11 mouse cellular contexts compared by ENCODE assay signal in genomic region chr16:5007492-5007891, GRCm38 (mm10). TPM values are rescaled to one million over a fixed set of nuclear protein-coding genes. Genes with fewer than 3 reads are reported as not detected.
DNase-seq lines count a peak whose midpoint lies in the region; ATAC-seq and TF ChIP-seq lines count a peak whose summit lies in the region.
"Had no signal": no experiment of that assay in that cellular context is flagged by ENCODE, and none has a peak within 500 bp of the region (broad histone marks: within the 10 kb centered on the region; RNA-seq: fewer than 3 reads in every experiment).

No protein-coding gene starts in this region.

- no peak overlapping the region for H3K27ac ChIP-seq in heart, embryonic 13.5 days (replicated peaks)
- H3K27ac ChIP-seq in lung, postnatal 0 days (ENCODE audit: low read length), result no peak overlapping the region
- 0 out of 2 replicates have a peak overlapping the region, but pooled peaks have one; percentile 22 for H3K27ac ChIP-seq in kidney, embryonic 15.5 days
- peak overlapping the region; percentile 27; the same call in 1 of the 2 replicates for H3K27ac ChIP-seq in stomach, embryonic 14.5 days (ENCODE audit: low read length)
- H3K27ac ChIP-seq: gastrocnemius, adult 2 months had no signal

- 0 out of 2 replicates have a peak overlapping the region, but pooled peaks have one; percentile 16 for H3K4me2 ChIP-seq in heart, embryonic 13.5 days
- H3K4me2 ChIP-seq in lung, postnatal 0 days (replicated peaks; ENCODE audit: low read depth, low read length), result peak overlapping the region; percentile 45
- H3K4me2 ChIP-seq in kidney, embryonic 15.5 days, result peak overlapping the region; percentile 40
- H3K4me2 ChIP-seq in stomach, embryonic 14.5 days (replicated peaks; ENCODE audit: low read depth, low read length), result peak overlapping the region; percentile 35

- H3K9ac ChIP-seq in heart, embryonic 13.5 days, result 0 out of 2 replicates have a peak overlapping the region, but pooled peaks have one; percentile 2
- no peak overlapping the region for H3K9ac ChIP-seq in lung, postnatal 0 days (replicated peaks; ENCODE audit: low read depth)
- 0 out of 2 replicates have a peak overlapping the region, but pooled peaks have one; percentile 10 for H3K9ac ChIP-seq in kidney, embryonic 15.5 days
- no peak overlapping the region; the same call in 1 of the 2 replicates for H3K9ac ChIP-seq in stomach, embryonic 14.5 days (replicated peaks; ENCODE audit: low read depth, low read length)

- no peak overlapping the region for H3K4me3 ChIP-seq in heart, embryonic 13.5 days
- 0 out of 2 replicates have a peak overlapping the region, but pooled peaks have one; percentile 10 for H3K4me3 ChIP-seq in lung, postnatal 0 days (ENCODE audit: low read depth, low read length)
- H3K4me3 ChIP-seq in kidney, embryonic 15.5 days (replicated peaks), result peak overlapping the region; percentile 10; the same call in 1 of the 2 replicates
- peak overlapping the region; percentile 20 for H3K4me3 ChIP-seq in stomach, embryonic 14.5 days (ENCODE audit: low read depth, low read length)
- H3K4me3 ChIP-seq: gastrocnemius, adult 2 months had no signal

- peaks cover 16% of the 10 kb centered on the region; the same call in 1 of the 2 replicates for H3K36me3 ChIP-seq in heart, embryonic 13.5 days
- no peaks in the 10 kb centered on the region for H3K36me3 ChIP-seq in lung, postnatal 0 days (ENCODE audit: insufficient read depth, low read length)
- H3K36me3 ChIP-seq in kidney, embryonic 15.5 days, result peaks cover 6% of the 10 kb centered on the region
- H3K36me3 ChIP-seq in stomach, embryonic 14.5 days (ENCODE audit: control insufficient read depth, insufficient read depth, low read length), result no peaks in the 10 kb centered on the region; the same call in 1 of the 2 replicates

- no peaks in the 10 kb centered on the region for H3K27me3 ChIP-seq in heart, embryonic 13.5 days (replicated peaks)
- no peaks in the 10 kb centered on the region for H3K27me3 ChIP-seq in lung, postnatal 0 days (replicated peaks; ENCODE audit: insufficient read depth, low read length)
- H3K27me3 ChIP-seq in kidney, embryonic 15.5 days, result no peaks in the 10 kb centered on the region
- H3K27me3 ChIP-seq in stomach, embryonic 14.5 days (ENCODE audit: control insufficient read depth, insufficient read depth, low read length), result no peaks in the 10 kb centered on the region

- no peaks in the 10 kb centered on the region for H3K9me3 ChIP-seq in heart, embryonic 13.5 days
- H3K9me3 ChIP-seq in lung, postnatal 0 days (ENCODE audit: low read length), result no peaks in the 10 kb centered on the region
- H3K9me3 ChIP-seq in kidney, embryonic 15.5 days (replicated peaks), result no peaks in the 10 kb centered on the region
- no peaks in the 10 kb centered on the region for H3K9me3 ChIP-seq in stomach, embryonic 14.5 days (ENCODE audit: control insufficient read depth, low read depth, low read length)

- WGBS in heart, embryonic 13.5 days, result 35% methylated on average over 6 of the region's 6 CpGs
- WGBS in lung, postnatal 0 days, result 38% methylated on average over 3 of the region's 6 CpGs
- WGBS in kidney, embryonic 15.5 days, result 44% methylated on average over 6 of the region's 6 CpGs
- WGBS in stomach, embryonic 14.5 days, result 33% methylated on average over 6 of the region's 6 CpGs

- ATAC-seq in heart, embryonic 13.5 days (ENCODE audit: extremely low read depth, insufficient number of reproducible peaks, low FRiP score, low TSS enrichment), result no peak
- peak; percentile 23; the same call in 1 of the 2 replicates for ATAC-seq in lung, postnatal 0 days
- 0 out of 2 replicates have a peak, but pooled peaks have one; percentile 30 for ATAC-seq in kidney, embryonic 15.5 days (replicated peaks; ENCODE audit: low FRiP score)
- peak; percentile 31; the same call in 1 of the 2 replicates for ATAC-seq in stomach, embryonic 14.5 days (ENCODE audit: insufficient number of reproducible peaks, insufficient read depth, low FRiP score, low read depth)

- no peak for DNase-seq in heart, adult 8-10 months (ENCODE audit: low spot score)
- no peak for DNase-seq in lung, postnatal 0 days (ENCODE audit: low spot score)
- DNase-seq in lung, postnatal 10 days, result no peak
- no peak for DNase-seq in cerebellum, adult 8-10 months
- DNase-seq in c-Kit-positive CD71-positive TER-119-positive erythroid progenitor cells, embryonic 14.5 days (ENCODE audit: low spot score), result no peak
- DNase-seq: gastrocnemius, adult 2 months; heart, postnatal 4 days had no signal

- H3K4me1 ChIP-seq in heart, embryonic 13.5 days, result peaks cover 22% of the 10 kb centered on the region
- H3K4me1 ChIP-seq in lung, postnatal 0 days (ENCODE audit: insufficient read depth, low read depth, low read length), result peaks cover 3% of the 10 kb centered on the region; the same call in 1 of the 2 replicates
- H3K4me1 ChIP-seq in kidney, embryonic 15.5 days, result peaks cover 14% of the 10 kb centered on the region
- no peaks in the 10 kb centered on the region for H3K4me1 ChIP-seq in stomach, embryonic 14.5 days (ENCODE audit: control insufficient read depth, insufficient read depth, low read length)

- no peak for TF ChIP-seq EP300 in lung, postnatal 0 days (IDR thresholded peaks at IDR 0.05)

- TF ChIP-seq CTCF in lung, postnatal 0 days (IDR thresholded peaks at IDR 0.05), result no peak

RNA-seq across cellular contexts. Expression of gene Smim22, which starts 0.4 kb away (rescaled TPM):
- polyA plus RNA-seq in heart, embryonic 13.5 days (2015; fragmentation: Nextera tagmentation; extraction: Ambion mirVana), result 3.8 and 4.4 TPM in 2 replicates
- not detected for total RNA-seq in heart, adult 8-10 months (2022)
- polyA plus RNA-seq in lung, postnatal 0 days (2015; fragmentation: Nextera tagmentation; extraction: Ambion mirVana), result 57.5 and 59.4 TPM in 2 replicates
- 11.2 and 13.7 TPM in 2 replicates for polyA plus RNA-seq in kidney, embryonic 15.5 days (2015; fragmentation: Nextera tagmentation; extraction: Ambion mirVana)
- polyA plus RNA-seq in stomach, embryonic 14.5 days (2014; fragmentation: Nextera tagmentation; extraction: Ambion mirVana), result 38.4 and 38.6 TPM in 2 replicates
- total RNA-seq: gastrocnemius, adult 2 months; heart, postnatal 4 days; layer of hippocampus, postnatal 14 days had no signal

RNA-seq across cellular contexts. Expression of gene Rogdi, which starts 5.9 kb away (rescaled TPM):
- polyA plus RNA-seq in heart, embryonic 13.5 days (2015; fragmentation: Nextera tagmentation; extraction: Ambion mirVana), result 50.1 and 56.2 TPM in 2 replicates
- 10 to 100 TPM; 11.1 to 19.2 (median 14.7) TPM for total RNA-seq in heart, adult 8-10 months (2022)
- polyA plus RNA-seq in lung, postnatal 0 days (2015; fragmentation: Nextera tagmentation; extraction: Ambion mirVana), result 58.9 and 60.4 TPM in 2 replicates
- polyA plus RNA-seq in kidney, embryonic 15.5 days (2015; fragmentation: Nextera tagmentation; extraction: Ambion mirVana), result 93.5 and 101 TPM in 2 replicates
- polyA plus RNA-seq in stomach, embryonic 14.5 days (2014; fragmentation: Nextera tagmentation; extraction: Ambion mirVana), result 52.3 and 61.9 TPM in 2 replicates

RNA-seq across cellular contexts. Expression of gene Sept12, which starts 9.8 kb away (rescaled TPM):
- polyA plus RNA-seq in heart, embryonic 13.5 days (2015; fragmentation: Nextera tagmentation; extraction: Ambion mirVana), result not detected in 2 replicates
- total RNA-seq in heart, adult 8-10 months (2022), result not detected
- polyA plus RNA-seq in lung, postnatal 0 days (2015; fragmentation: Nextera tagmentation; extraction: Ambion mirVana), result 0.14 and 0.27 TPM in 2 replicates
- polyA plus RNA-seq in kidney, embryonic 15.5 days (2015; fragmentation: Nextera tagmentation; extraction: Ambion mirVana), result not detected in 2 replicates
- 0.35 TPM in 1 of 2 replicates, not detected in the other for polyA plus RNA-seq in stomach, embryonic 14.5 days (2014; fragmentation: Nextera tagmentation; extraction: Ambion mirVana)
- total RNA-seq: gastrocnemius, adult 2 months; heart, postnatal 4 days; layer of hippocampus, postnatal 14 days had no signal

RNA-seq across cellular contexts. Expression of gene Glyr1, which starts 42.2 kb away (rescaled TPM):
- polyA plus RNA-seq in heart, embryonic 13.5 days (2015; fragmentation: Nextera tagmentation; extraction: Ambion mirVana), result 88.7 and 93.1 TPM in 2 replicates
- total RNA-seq in heart, adult 8-10 months (2022), result 10 to 100 TPM; 42.2 to 45.5 (median 45.0) TPM
- polyA plus RNA-seq in lung, postnatal 0 days (2015; fragmentation: Nextera tagmentation; extraction: Ambion mirVana), result 75.8 and 81.1 TPM in 2 replicates
- 162 and 164 TPM in 2 replicates for polyA plus RNA-seq in kidney, embryonic 15.5 days (2015; fragmentation: Nextera tagmentation; extraction: Ambion mirVana)
- polyA plus RNA-seq in stomach, embryonic 14.5 days (2014; fragmentation: Nextera tagmentation; extraction: Ambion mirVana), result 76.6 and 81.7 TPM in 2 replicates

RNA-seq across cellular contexts. Expression of gene Ubn1, which starts 42.4 kb away (rescaled TPM):
- 11.2 and 12.1 TPM in 2 replicates for polyA plus RNA-seq in heart, embryonic 13.5 days (2015; fragmentation: Nextera tagmentation; extraction: Ambion mirVana)
- total RNA-seq in heart, adult 8-10 months (2022), result 10 to 100 TPM; 18.6 to 25.8 (median 22.3) TPM
- polyA plus RNA-seq in lung, postnatal 0 days (2015; fragmentation: Nextera tagmentation; extraction: Ambion mirVana), result 15.0 and 16.3 TPM in 2 replicates
- 18.5 and 19.9 TPM in 2 replicates for polyA plus RNA-seq in kidney, embryonic 15.5 days (2015; fragmentation: Nextera tagmentation; extraction: Ambion mirVana)
- polyA plus RNA-seq in stomach, embryonic 14.5 days (2014; fragmentation: Nextera tagmentation; extraction: Ambion mirVana), result 24.5 and 26.2 TPM in 2 replicates

Comparison
In these comparisons a context has a peak if more than half of its experiments do, and no peak if none do; other contexts are left out.
1. H3K27ac ChIP-seq: peak in kidney, embryonic 15.5 days (single experiment) and stomach, embryonic 14.5 days (single experiment); none in heart, embryonic 13.5 days (single experiment) and lung, postnatal 0 days (single experiment).
2. H3K9ac ChIP-seq: peak in heart, embryonic 13.5 days (single experiment) and kidney, embryonic 15.5 days (single experiment); none in lung, postnatal 0 days (single experiment) and stomach, embryonic 14.5 days (single experiment).
3. Peak in every context shown above with its lines, with median percentiles within 50 percentile points of each other: H3K4me2 ChIP-seq.